Mouse (Mus musculus) embryonic facial prominence, embryonic 11.5 days (tissue): ENCODE results near the gene Rbp1. TPM values are rescaled to one million over a fixed set of nuclear protein-coding genes. Genes with fewer than 3 reads are reported as not detected.

Experiments used
- ATAC-seq: fragments of 200-750 bp; cut with Nextera tagmentation; replicated peaks from 2 replicates; pipeline ENCODE4 v1.8.0; 2017; ENCODE audit warnings: low read depth; ENCODE audit not compliant: insufficient number of reproducible peaks, low FRiP score, low TSS enrichment
- DNase-seq: peaks from one replicate; pipeline ENCODE4 v3.0.0-alpha.2; 2015; ENCODE audit warnings: low spot score
- H3K27ac ChIP-seq: fragments of 300-500 bp; sonication (generic); replicated peaks from 2 replicates; pipeline ENCODE4 v1.5.1; 2014; ENCODE audit warnings: mild to moderate bottlenecking, low read depth, low read length, control low read depth
- H3K27me3 ChIP-seq: fragments of 300-500 bp; sonication (generic); 2 replicates; pipeline ENCODE4 v1.6.1; 2014; ENCODE audit warnings: mild to moderate bottlenecking, low read length, moderate library complexity, mixed read lengths; ENCODE audit not compliant: control insufficient read depth, insufficient read depth
- H3K36me3 ChIP-seq: fragments of 300-500 bp; sonication (generic); replicated peaks from 2 replicates; pipeline ENCODE4 v1.6.1; 2014; ENCODE audit warnings: low read depth, mild to moderate bottlenecking, low read length, moderate library complexity, mixed read lengths; ENCODE audit not compliant: control insufficient read depth, insufficient read depth
- H3K4me1 ChIP-seq: fragments of 300-500 bp; sonication (generic); 2 replicates; pipeline ENCODE4 v1.6.1; 2014; ENCODE audit warnings: low read length, mixed read lengths; ENCODE audit not compliant: control insufficient read depth, insufficient read depth
- H3K4me2 ChIP-seq: fragments of 300-500 bp; sonication (generic); 2 replicates; pipeline ENCODE4 v1.6.1; 2014; ENCODE audit warnings: low read depth, mild to moderate bottlenecking, control low read depth, low read length, moderate library complexity
- H3K4me3 ChIP-seq: fragments of 300-500 bp; sonication (generic); 2 replicates; pipeline ENCODE4 v1.5.1; 2014; ENCODE audit warnings: low read depth, low read length, control low read depth
- H3K9ac ChIP-seq: fragments of 300-500 bp; sonication (generic); replicated peaks from 2 replicates; pipeline ENCODE4 v1.6.1; 2014; ENCODE audit warnings: mild to moderate bottlenecking, control low read depth, low read length
- H3K9me3 ChIP-seq: fragments of 300-500 bp; sonication (generic); replicated peaks from 2 replicates; pipeline ENCODE4 v1.6.1; 2016; ENCODE audit warnings: mild to moderate bottlenecking, low read length, inconsistent platforms, mixed read lengths; ENCODE audit not compliant: control insufficient read depth
- WGBS: fragments of 180-500 bp; shearing (Covaris S2); extraction: QIAGEN DNeasy Blood & Tissue Kit; methylation state at CpG from one replicate; pipeline ENCODE4 v1.1.7; 2014; 5-methylcytosine and 5-hydroxymethylcytosine counted together
- polyA plus RNA-seq: library from polyadenylated mRNA; unstranded; fragments of >200 nt; fragmentation: Nextera tagmentation; extraction: Ambion mirVana; gene quantifications from 2 replicates; pipeline ENCODE4 v1.2.1, GENCODE M21; 2014

Rbp1 gene
- polyA plus RNA-seq, 1 experiment from 2014 or later, result 70.8 TPM

- ATAC-seq (no peak), DNase-seq (peak; percentile 60)
- WGBS, result 55% methylated on average over 5 of the region's 5 CpGs
- H3K36me3 ChIP-seq, result peaks cover 3% of the 10 kb centered on the region
- H3K4me3 ChIP-seq, result no peak overlapping the region
- H3K4me2 ChIP-seq, result no peak overlapping the region
- no peaks in the 10 kb centered on the region for H3K9me3 ChIP-seq
- H3K27ac ChIP-seq, result no peak overlapping the region
- no peaks in the 10 kb centered on the region for H3K27me3 ChIP-seq
- no peak overlapping the region for H3K9ac ChIP-seq
- H3K4me1 ChIP-seq, result no peaks in the 10 kb centered on the region
Observed at GRCm38 (mm10) chr9:98442638-98443037, 19.9 kb downstream of the Rbp1 start.

GRCm38 (mm10) chr9:98445359-98446149 lies 22.8 kb downstream of the Rbp1 start:
- H3K4me2 ChIP-seq, result no peak overlapping the region
- H3K4me3 ChIP-seq, result no peak overlapping the region
- H3K9me3 ChIP-seq, result no peaks in the 10 kb centered on the region
- H3K4me1 ChIP-seq, result no peaks in the 10 kb centered on the region
- H3K9ac ChIP-seq, result no peak overlapping the region
- WGBS, result 75% methylated on average over 9 of the region's 9 CpGs
- H3K27ac ChIP-seq, result no peak overlapping the region
- peaks cover 3% of the 10 kb centered on the region for H3K36me3 ChIP-seq
- DNase-seq (no peak), ATAC-seq (no peak)
- no peaks in the 10 kb centered on the region for H3K27me3 ChIP-seq

GRCm38 (mm10) chr9:98450976-98451375 lies 28.2 kb downstream of the Rbp1 start:
- no peak overlapping the region for H3K9ac ChIP-seq
- no peaks in the 10 kb centered on the region; the same call in 1 of the 2 replicates for H3K36me3 ChIP-seq
- H3K9me3 ChIP-seq, result no peaks in the 10 kb centered on the region
- no peak for ATAC-seq
- 75% methylated on average over 1 of the region's 1 CpGs for WGBS
- H3K4me1 ChIP-seq, result no peaks in the 10 kb centered on the region
- H3K27me3 ChIP-seq, result no peaks in the 10 kb centered on the region
- no peak for DNase-seq
- no peak overlapping the region for H3K4me3 ChIP-seq
- H3K4me2 ChIP-seq, result no peak overlapping the region
- H3K27ac ChIP-seq, result no peak overlapping the region

- Histone ChIP-seq H3K4me3 (no peak overlapping the region), H3K36me3 (no peaks in the 10 kb centered on the region), H3K4me2 (no peak overlapping the region), H3K4me1 (no peaks in the 10 kb centered on the region), H3K27ac (no peak overlapping the region), H3K27me3 (no peaks in the 10 kb centered on the region), H3K9me3 (no peaks in the 10 kb centered on the region), H3K9ac (no peak overlapping the region)
- DNase-seq (no peak), ATAC-seq (no peak)
- 82% methylated on average over 2 of the region's 2 CpGs for WGBS
Observed at GRCm38 (mm10) chr9:98466709-98467108, 43.9 kb downstream of the Rbp1 start.

- Histone ChIP-seq H3K4me3 (no peak overlapping the region), H3K4me2 (no peak overlapping the region), H3K9ac (no peak overlapping the region), H3K9me3 (no peaks in the 10 kb centered on the region), H3K27ac (no peak overlapping the region), H3K36me3 (no peaks in the 10 kb centered on the region), H3K27me3 (no peaks in the 10 kb centered on the region), H3K4me1 (no peaks in the 10 kb centered on the region)
- no peak for DNase-seq
- ATAC-seq, result no peak
- 94% methylated on average over 2 of the region's 2 CpGs for WGBS
Observed at GRCm38 (mm10) chr9:98480172-98480749, 57.5 kb downstream of the Rbp1 start.

- H3K4me2 ChIP-seq, result no peak overlapping the region
- no peaks in the 10 kb centered on the region for H3K9me3 ChIP-seq
- no peaks in the 10 kb centered on the region for H3K4me1 ChIP-seq
- H3K27me3 ChIP-seq, result no peaks in the 10 kb centered on the region
- no peak overlapping the region for H3K27ac ChIP-seq
- no peak overlapping the region for H3K9ac ChIP-seq
- WGBS, result 35% methylated on average over 4 of the region's 4 CpGs
- no peak for ATAC-seq
- no peak for DNase-seq
- no peak overlapping the region for H3K4me3 ChIP-seq
- no peaks in the 10 kb centered on the region for H3K36me3 ChIP-seq
Observed at GRCm38 (mm10) chr9:98482256-98482655, 59.5 kb downstream of the Rbp1 start.

- ATAC-seq (no peak), DNase-seq (no peak)
- H3K9me3 ChIP-seq, result no peaks in the 10 kb centered on the region
- no peaks in the 10 kb centered on the region for H3K36me3 ChIP-seq
- no peaks in the 10 kb centered on the region for H3K4me1 ChIP-seq
- H3K27me3 ChIP-seq, result no peaks in the 10 kb centered on the region
- no peak overlapping the region for H3K9ac ChIP-seq
- 80% methylated on average over 7 of the region's 7 CpGs for WGBS
- no peak overlapping the region for H3K4me3 ChIP-seq
- no peak overlapping the region for H3K27ac ChIP-seq
- H3K4me2 ChIP-seq, result no peak overlapping the region
Observed at GRCm38 (mm10) chr9:98485020-98485419, 62.3 kb downstream of the Rbp1 start.

GRCm38 (mm10) chr9:98485815-98486214 lies 63.1 kb downstream of the Rbp1 start, which contains the start of gene Rbp2:
Gene Rbp2 (plus strand): TSS chr9:98486115.
- H3K9me3 ChIP-seq, result no peaks in the 10 kb centered on the region
- H3K4me3 ChIP-seq, result no peak within 1 kb of the TSS
- no peak within 1 kb of the TSS for H3K4me2 ChIP-seq
- no peaks in the 10 kb centered on the region for H3K4me1 ChIP-seq
- no peak for DNase-seq
- H3K36me3 ChIP-seq, result no peaks in the 10 kb centered on the region
- no peak within 1 kb of the TSS for H3K27ac ChIP-seq
- H3K9ac ChIP-seq, result no peak within 1 kb of the TSS
- ATAC-seq, result no peak
- H3K27me3 ChIP-seq, result no peaks in the 10 kb centered on the region
- WGBS, result 91% methylated on average over 3 of the region's 3 CpGs
